8 mouse cellular contexts compared by ENCODE assay signal in the genomic region with DNA sequence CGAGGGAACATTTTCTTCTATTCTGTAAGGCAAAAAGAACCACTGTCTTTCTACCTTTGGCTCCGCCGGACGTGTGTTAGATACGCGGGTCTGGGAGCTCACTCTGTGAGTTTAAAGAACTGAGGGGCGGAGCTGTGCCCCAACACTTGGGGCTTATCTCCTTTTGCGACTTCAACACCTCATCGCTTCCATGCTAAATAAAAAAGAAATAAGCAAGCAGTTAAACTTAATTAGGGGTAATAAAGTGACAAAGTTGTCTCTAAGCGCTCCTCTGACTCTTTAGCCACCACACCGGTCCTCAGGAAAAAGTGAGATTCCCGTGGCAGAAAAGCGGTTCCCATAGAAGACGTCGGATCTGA. TPM values are rescaled to one million over a fixed set of nuclear protein-coding genes. Genes with fewer than 3 reads are reported as not detected.
DNase-seq lines count a peak whose midpoint lies in the region; ATAC-seq and TF ChIP-seq lines count a peak whose summit lies in the region.

No protein-coding gene starts in this region.

- no peak for DNase-seq in heart, postnatal 4 days
- peak; percentile 46 for DNase-seq in embryo, embryonic 11 days
- DNase-seq in induced T-regulatory cell, adult 2 months (ENCODE audit: low read depth), result peak; percentile 73
- no peak for DNase-seq in midbrain, embryonic 10.5 days (ENCODE audit: low spot score)
- peak; percentile 59 for DNase-seq in thymus, adult 2 months
- DNase-seq in frontal cortex, postnatal 25 days (ENCODE audit: low spot score in 2 of 2), result no peak
- DNase-seq in frontal cortex, postnatal 10 days (ENCODE audit: low spot score in 2 of 2), result no peak

- peak overlapping the region; percentile 81 for H3K4me2 ChIP-seq in heart, embryonic 12.5 days

- peak overlapping the region; percentile 97 for H3K4me3 ChIP-seq in heart, embryonic 12.5 days
- peak overlapping the region; percentile 82 for H3K4me3 ChIP-seq in midbrain, embryonic 10.5 days
- peak overlapping the region; percentile 57 for H3K4me3 ChIP-seq in thymus, adult 2 months (ENCODE audit: control insufficient read depth, insufficient read depth, low read length)

- TF ChIP-seq POLR2A in thymus, adult 2 months (IDR thresholded peaks at IDR 0.05; ENCODE audit: control insufficient read depth, extremely low read depth, insufficient read depth, low read length, poor library complexity), result no peak

- no peaks in the 10 kb centered on the region for H3K27me3 ChIP-seq in heart, embryonic 12.5 days (replicated peaks)
- peaks cover 84% of the 10 kb centered on the region for H3K27me3 ChIP-seq in midbrain, embryonic 10.5 days (ENCODE audit: low read depth, poor library complexity, severe bottlenecking)
- H3K27me3 ChIP-seq in thymus, adult 2 months (ENCODE audit: control insufficient read depth, insufficient read depth, low read length), result no peaks in the 10 kb centered on the region

- no peaks in the 10 kb centered on the region for H3K9me3 ChIP-seq in heart, embryonic 12.5 days (replicated peaks)
- H3K9me3 ChIP-seq in midbrain, embryonic 10.5 days (replicated peaks), result no peaks in the 10 kb centered on the region

- no peak for ATAC-seq in heart, embryonic 12.5 days (ENCODE audit: insufficient number of reproducible peaks, low FRiP score)

- no peaks in the 10 kb centered on the region for H3K36me3 ChIP-seq in heart, embryonic 12.5 days
- H3K36me3 ChIP-seq in midbrain, embryonic 10.5 days, result no peaks in the 10 kb centered on the region
- H3K36me3 ChIP-seq in thymus, adult 2 months (ENCODE audit: control insufficient read depth, insufficient read depth, low read length), result no peaks in the 10 kb centered on the region

- WGBS in heart, embryonic 12.5 days, result under 1% methylated on average over 15 of the region's 15 CpGs
- WGBS in midbrain, embryonic 10.5 days, result under 1% methylated on average over 15 of the region's 15 CpGs
- WGBS in thymus, adult 2 months, result 1% methylated on average over 15 of the region's 15 CpGs

- TF ChIP-seq CTCF in thymus, adult 2 months (IDR thresholded peaks at IDR 0.05; ENCODE audit: borderline replicate concordance, control insufficient read depth, extremely low read depth, insufficient read depth, low read length, poor library complexity), result no peak

- peak overlapping the region; percentile 84 for H3K9ac ChIP-seq in heart, embryonic 12.5 days

- peaks cover 14% of the 10 kb centered on the region for H3K4me1 ChIP-seq in heart, embryonic 12.5 days (replicated peaks)
- peaks cover 36% of the 10 kb centered on the region for H3K4me1 ChIP-seq in midbrain, embryonic 10.5 days
- peaks cover 14% of the 10 kb centered on the region for H3K4me1 ChIP-seq in thymus, adult 2 months (replicated peaks; ENCODE audit: control insufficient read depth, insufficient read depth, low read length)

- H3K27ac ChIP-seq in heart, embryonic 12.5 days (ENCODE audit: poor library complexity, severe bottlenecking), result peak overlapping the region; percentile 60; the same call in 1 of the 2 replicates
- peak overlapping the region; percentile 84 for H3K27ac ChIP-seq in midbrain, embryonic 10.5 days (replicated peaks)
- no peak overlapping the region for H3K27ac ChIP-seq in thymus, adult 2 months (ENCODE audit: control insufficient read depth, insufficient read depth, low read length)

RNA-seq across cellular contexts. Expression of a gene that starts 0.9 kb away (rescaled TPM):
- 8.8 and 9.6 TPM in 2 replicates for polyA plus RNA-seq in heart, embryonic 12.5 days (2016; fragmentation: Nextera tagmentation; extraction: Ambion mirVana)
- 10 to 100 TPM; 13.2 to 13.5 TPM for total RNA-seq in heart, postnatal 4 days (2021)
- 1.9 and 2.1 TPM in 2 replicates for polyA plus RNA-seq in midbrain, embryonic 10.5 days (2016; fragmentation: Nextera tagmentation; extraction: Ambion mirVana)
- polyA plus RNA-seq in thymus, adult 2 months (2012; rRNA removed), result 20.9 and 30.6 TPM in 2 replicates

Comparison
In these comparisons a context has a peak if more than half of its experiments do, and no peak if none do; other contexts are left out.
1. DNase-seq: peak in embryo, embryonic 11 days (single experiment), induced T-regulatory cell, adult 2 months (single experiment) and thymus, adult 2 months (single experiment); none in heart, postnatal 4 days (single experiment), midbrain, embryonic 10.5 days (single experiment), frontal cortex, postnatal 25 days (0 of 2) and frontal cortex, postnatal 10 days (0 of 2).
2. Peak in every context shown above with its lines, with median percentiles within 50 percentile points of each other: H3K4me3 ChIP-seq.